Mouse (Mus musculus) spleen, adult 12 weeks (tissue): Measurements from ENCODE around the gene Tmem233.

Source experiments
- DNase-seq: peaks from one replicate; pipeline ENCODE4 v3.0.0; 2022; ENCODE audit warnings: low spot score

Tmem233 gene

GRCm38 (mm10) chr5:116004271-116004670 lies 78.8 kb downstream of the Tmem233 start:
- DNase-seq = no peak

DNA sequence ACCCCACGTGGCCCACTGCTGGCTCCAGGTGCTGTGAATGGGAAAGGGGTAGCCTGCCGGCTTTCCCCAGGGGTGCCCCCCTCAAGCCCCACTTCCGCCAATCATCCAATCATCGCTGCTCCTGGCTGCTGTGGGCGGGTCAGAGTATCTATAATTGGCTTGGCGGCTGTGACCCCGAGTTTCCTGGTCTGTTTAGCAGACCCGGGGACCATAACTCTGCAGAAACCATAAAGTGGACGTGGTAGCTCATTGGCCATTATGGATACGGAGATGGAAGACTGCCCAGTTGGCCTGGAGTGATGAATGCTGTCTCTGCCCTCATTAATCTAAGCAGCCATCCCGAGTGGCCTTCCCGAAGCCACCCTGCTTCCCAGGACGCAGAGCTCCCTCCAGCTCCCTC lies 79.2 kb downstream of the Tmem233 start:
- DNase-seq = no peak

GRCm38 (mm10) chr5:116003154-116003553 lies 79.9 kb downstream of the Tmem233 start:
- DNase-seq = no peak

DNA sequence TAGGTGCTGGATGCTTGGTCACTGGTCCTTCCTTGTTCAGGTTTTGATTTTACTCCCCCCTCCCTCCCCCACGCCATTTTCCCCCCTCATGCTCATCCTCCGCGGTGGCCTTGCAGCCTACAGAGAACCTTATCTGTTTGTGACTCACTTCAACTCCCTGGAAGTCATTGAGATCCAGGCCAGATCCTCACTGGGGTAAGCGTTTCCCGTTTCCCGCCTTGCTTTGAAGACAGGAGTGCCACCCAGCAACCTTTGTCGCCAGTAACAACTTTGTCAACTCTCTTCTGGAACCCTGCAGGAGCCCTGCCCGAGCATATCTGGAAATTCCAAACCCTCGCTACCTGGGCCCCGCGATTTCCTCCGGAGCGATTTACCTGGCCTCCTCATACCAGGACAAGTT lies 85.7 kb downstream of the Tmem233 start:
- no peak for DNase-seq

DNA sequence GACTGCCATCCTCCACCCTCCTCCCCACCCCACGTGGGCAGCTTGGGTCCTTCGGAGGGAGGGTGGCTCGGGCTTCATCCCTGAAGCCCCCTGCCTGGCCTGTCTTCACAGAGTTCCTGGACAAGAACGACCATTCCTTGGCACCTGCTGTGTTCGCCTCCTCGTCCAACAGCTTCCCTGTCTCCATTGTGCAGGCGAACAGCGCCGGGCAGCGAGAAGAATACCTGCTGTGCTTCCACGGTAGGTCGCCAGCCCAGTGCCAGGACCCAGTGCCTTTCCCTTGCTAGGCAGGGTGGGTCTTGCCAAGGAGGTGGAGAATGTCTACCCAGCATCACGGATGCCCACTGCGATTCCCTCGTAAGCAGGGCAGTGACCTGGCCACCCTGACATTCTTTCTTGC lies 88.9 kb downstream of the Tmem233 start:
- DNase-seq = no peak

- no peak for DNase-seq
Observed at GRCm38 (mm10) chr5:115991717-115992116, 91.3 kb downstream of the Tmem233 start.
